8 mouse cellular contexts compared by ENCODE assay signal in genomic region chr1:134078802-134079476, GRCm38 (mm10). TPM values are rescaled to one million over a fixed set of nuclear protein-coding genes. Genes with fewer than 3 reads are reported as not detected.
DNase-seq lines count a peak whose midpoint lies in the region; ATAC-seq and TF ChIP-seq lines count a peak whose summit lies in the region.

TSS of gene Btg2 (minus strand) at chr1:134079120.

- 1% methylated on average over 53 of the region's 62 CpGs for WGBS in hindbrain, postnatal 0 days

- ATAC-seq in hindbrain, postnatal 0 days: peak; percentile 96

- H3K36me3 ChIP-seq in hindbrain, postnatal 0 days (ENCODE audit: insufficient read depth, low read length): 0 out of 2 replicates have a peak, but pooled peaks cover 5% of the 10 kb centered on the region
- peaks cover 40% of the 10 kb centered on the region for H3K36me3 ChIP-seq in megakaryocyte, embryonic 14.5 days (replicated peaks; ENCODE audit: low read length)

- no peaks in the 10 kb centered on the region for H3K27me3 ChIP-seq in hindbrain, postnatal 0 days (ENCODE audit: insufficient read depth, low read length)
- H3K27me3 ChIP-seq in megakaryocyte, embryonic 14.5 days (replicated peaks): no peaks in the 10 kb centered on the region

- peak within 1 kb of the TSS; percentile 89 for H3K9ac ChIP-seq in hindbrain, postnatal 0 days (replicated peaks; ENCODE audit: low read length)

- DNase-seq in WW6 (ENCODE audit: low read depth, low spot score): peak; percentile 80
- peak; percentile 91 to 95 for DNase-seq in cerebellum, postnatal 4 days (ENCODE audit: low spot score in 2 of 2)
- DNase-seq in gastrocnemius, adult 2 months: peak; percentile 99
- peak; percentile 98 for DNase-seq in hindbrain, postnatal 0 days (ENCODE audit: low spot score)
- peak; percentile 95 to 97 for DNase-seq in left cerebral cortex, adult 8-10 months (ENCODE audit: low spot score in 2 of 2)
- DNase-seq in right cerebral cortex, postnatal 10 days (ENCODE audit: low spot score in 2 of 2): peak; percentile 97
- peak; percentile 94 for DNase-seq in urinary bladder, postnatal 25 days (ENCODE audit: low spot score)

- intact Hi-C loops in gastrocnemius, adult 2 months (cut with DNase I): loop anchor here (1.0 to 2.0 kb wide), 2 partner anchors 18 to 20 kb away; no protein-coding TSS in a partner anchor

- H3K27ac ChIP-seq in gastrocnemius, adult 2 months: peak within 1 kb of the TSS; percentile 96
- peak within 1 kb of the TSS; percentile 79 for H3K27ac ChIP-seq in hindbrain, postnatal 0 days

- H3K4me2 ChIP-seq in hindbrain, postnatal 0 days (ENCODE audit: low read depth, low read length): peak within 1 kb of the TSS; percentile 80

- H3K9me3 ChIP-seq in hindbrain, postnatal 0 days (ENCODE audit: low read length): no peaks in the 10 kb centered on the region
- H3K9me3 ChIP-seq in megakaryocyte, embryonic 14.5 days: no peaks in the 10 kb centered on the region

- TF ChIP-seq CTCF in gastrocnemius, adult 2 months (IDR thresholded peaks at IDR 0.05): no peak
- peak; percentile 18; the same call in 1 of the 2 replicates for TF ChIP-seq CTCF in hindbrain, postnatal 0 days (IDR thresholded peaks at IDR 0.05; ENCODE audit: low read depth)

- H3K4me3 ChIP-seq in gastrocnemius, adult 2 months: peak within 1 kb of the TSS; percentile 85
- H3K4me3 ChIP-seq in hindbrain, postnatal 0 days (ENCODE audit: low read length): peak within 1 kb of the TSS; percentile 84
- peak within 1 kb of the TSS; percentile 97 for H3K4me3 ChIP-seq in megakaryocyte, embryonic 14.5 days (replicated peaks)

- H3K4me1 ChIP-seq in hindbrain, postnatal 0 days (ENCODE audit: insufficient read depth, low read length): peaks cover 26% of the 10 kb centered on the region
- peaks cover 93% of the 10 kb centered on the region for H3K4me1 ChIP-seq in megakaryocyte, embryonic 14.5 days

RNA-seq across cellular contexts. Expression of gene Btg2, which starts in this region (rescaled TPM):
- 10 to 100 TPM; 14.1 to 46.8 TPM for total RNA-seq in gastrocnemius, adult 2 months (2021)
- total RNA-seq in hindbrain, postnatal 0 days (2014; rRNA removed): 11.2 and 26.1 TPM in 2 replicates
- polyA plus RNA-seq in hindbrain, postnatal 0 days (2015; fragmentation: Nextera tagmentation; extraction: Ambion mirVana): 13.2 and 14.8 TPM in 2 replicates
- total RNA-seq in left cerebral cortex, adult 8-10 months (2022): 10 to 100 TPM; 11.3 to 21.4 (median 12.1) TPM
- 8.3 and 13.9 TPM in 2 replicates for polyA plus RNA-seq in megakaryocyte, embryonic 14.5 days (2012; ENCODE audit: insufficient read depth, low replicate concordance)

Comparison
In these comparisons a context has a peak if more than half of its experiments do, and no peak if none do; other contexts are left out.
1. Peak in every context shown above with its lines: DNase-seq, ATAC-seq, H3K4me3 ChIP-seq and H3K27ac ChIP-seq.